Mouse (Mus musculus): ENCODE data around the gene Ttc9c.

Gene Ttc9c

DNA sequence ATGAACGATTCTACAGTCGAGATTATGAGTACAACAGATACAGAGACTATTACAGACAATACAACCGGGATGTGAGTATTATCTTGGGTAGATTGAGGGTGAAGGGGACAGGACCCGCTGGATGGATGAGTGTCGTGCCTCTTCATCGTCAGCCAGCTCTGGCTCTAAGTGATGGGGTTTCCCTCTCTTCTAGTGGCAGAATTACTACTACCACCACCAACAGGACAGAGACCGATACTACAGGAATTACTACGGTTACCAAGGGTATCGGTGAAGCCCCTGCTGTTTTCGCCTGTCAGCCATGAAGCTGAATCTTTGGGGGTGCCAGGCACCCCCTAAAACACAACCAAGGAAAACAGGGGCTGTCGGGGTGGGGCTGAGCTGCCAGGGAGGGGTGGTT is 12.1 kb upstream of the Ttc9c start:
- in situ Hi-C loops (cut with MboI, MseI): loop anchor here (25.0 kb wide), 1 partner anchor 244 kb away; the partner anchor contains the start of gene Slc22a8

DNA sequence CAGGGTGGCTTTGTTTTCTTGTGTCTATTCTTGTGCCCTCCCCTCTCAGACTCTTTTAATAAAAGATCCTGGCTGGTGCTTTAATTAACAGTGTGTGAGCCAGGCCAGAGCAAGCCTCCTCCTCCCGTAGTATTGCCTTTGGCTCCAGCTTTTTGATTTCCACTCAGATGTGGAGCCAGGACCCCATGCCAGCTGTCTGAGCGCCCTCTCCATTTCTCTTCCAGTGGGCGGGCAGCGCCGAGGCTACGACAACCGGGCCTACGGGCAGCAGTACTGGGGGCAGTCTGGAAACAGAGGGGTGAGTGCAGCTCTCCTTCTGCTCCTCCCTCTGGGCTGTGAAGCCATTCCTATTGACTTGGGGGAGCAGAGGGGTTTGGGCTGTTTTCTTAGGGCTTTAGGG is 11.5 kb upstream of the Ttc9c start:
- in situ Hi-C loops (cut with MboI, MseI): loop anchor here (25.0 kb wide), 1 partner anchor 243 kb away; the partner anchor contains the start of gene Slc22a8

DNA sequence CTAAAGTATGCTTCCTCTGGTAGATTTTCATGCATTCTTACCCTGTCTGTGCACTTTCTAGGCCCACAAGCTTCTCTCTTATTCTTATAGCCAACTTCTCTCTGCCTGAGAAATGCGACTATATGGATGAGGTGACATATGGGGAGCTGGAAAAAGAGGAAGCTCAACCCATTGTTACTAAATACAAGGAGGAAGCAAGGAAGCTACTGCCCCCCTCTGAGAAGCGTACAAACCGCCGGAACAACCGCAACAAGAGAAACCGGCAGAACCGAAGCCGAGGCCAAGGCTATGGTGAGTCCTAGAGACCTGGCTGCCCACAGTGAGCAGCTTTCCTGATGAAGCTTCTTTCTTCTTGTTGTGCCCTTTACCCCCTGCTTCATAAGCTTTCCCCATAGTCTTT is 10.5 kb upstream of the Ttc9c start, which contains the start of gene AC129217.1:
Gene AC129217.1, plus strand, starts transcription at position 114 of the 400 bp plus-strand sequence.
- in situ Hi-C loops (cut with MboI, MseI): loop anchor here (25.0 kb wide), 1 partner anchor 242 kb away; the partner anchor contains the start of gene Slc22a8

DNA sequence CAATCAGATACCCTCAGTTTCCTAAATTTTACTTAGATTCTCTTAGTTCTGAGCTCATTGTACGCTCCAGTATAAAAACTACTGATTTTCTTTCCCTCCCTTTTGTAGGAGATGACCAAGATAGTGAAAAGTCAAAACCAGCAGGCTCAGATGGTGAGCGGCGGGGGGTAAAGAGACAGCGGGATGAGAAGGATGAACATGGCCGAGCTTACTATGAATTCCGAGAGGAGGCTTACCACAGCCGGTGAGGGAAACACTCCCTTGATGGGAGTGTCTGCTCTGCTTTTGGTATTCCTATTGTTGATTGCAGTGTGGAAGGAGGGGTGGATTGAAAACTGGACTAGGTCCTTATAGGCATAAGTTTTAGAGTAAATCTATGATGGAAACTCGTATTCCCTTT is 3.6 kb upstream of the Ttc9c start:
- in situ Hi-C loops (cut with MboI, MseI): no loop called here

DNA sequence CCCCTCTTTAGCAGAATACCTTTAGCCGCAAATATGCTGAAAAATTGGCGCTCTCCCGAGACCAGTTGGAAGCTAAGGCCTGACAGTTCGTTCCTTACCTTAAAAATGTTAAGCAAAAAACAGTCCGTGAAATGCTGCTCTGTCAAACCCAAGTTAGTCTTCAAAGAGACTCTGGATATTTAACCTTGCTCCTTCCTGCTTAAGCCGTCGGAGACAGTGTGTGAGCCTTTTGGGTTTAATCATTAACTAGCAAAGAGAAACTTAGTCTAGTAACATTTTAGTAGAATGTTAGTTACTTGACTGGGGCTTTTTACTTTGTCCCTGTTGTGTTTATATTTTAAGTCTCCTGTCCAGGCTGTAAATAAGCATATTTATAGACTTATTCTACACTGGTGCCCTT is 2.0 kb upstream of the Ttc9c start:
- in situ Hi-C loops (cut with MboI, MseI): no loop called here

DNA sequence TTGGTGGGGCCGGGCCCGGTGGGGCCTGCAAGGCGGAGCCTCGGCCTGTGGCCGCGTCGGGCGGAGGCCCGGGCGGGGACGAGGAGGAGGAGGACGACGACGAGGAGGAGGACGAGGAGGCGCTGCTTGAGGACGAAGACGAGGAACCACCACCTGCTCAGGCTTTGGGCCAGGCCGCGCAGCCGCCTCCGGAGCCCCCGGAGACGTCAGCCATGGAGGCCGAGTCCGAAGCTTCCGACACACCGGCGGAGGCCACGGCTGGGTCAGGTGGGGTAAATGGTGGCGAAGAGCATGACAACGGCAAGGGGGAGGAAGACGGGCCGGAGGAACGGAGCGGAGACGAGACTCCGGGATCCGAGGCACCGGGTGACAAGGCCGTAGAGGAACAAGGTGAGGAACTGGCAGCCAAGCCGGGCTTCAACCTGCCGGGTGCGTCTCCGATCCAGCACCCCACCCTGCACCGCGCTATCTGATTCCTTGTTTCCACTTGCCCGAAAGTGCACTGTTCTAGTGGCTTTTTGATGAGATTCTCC is 1.4 kb upstream of the Ttc9c start:
- in situ Hi-C loops (cut with MboI, MseI): no loop called here

DNA sequence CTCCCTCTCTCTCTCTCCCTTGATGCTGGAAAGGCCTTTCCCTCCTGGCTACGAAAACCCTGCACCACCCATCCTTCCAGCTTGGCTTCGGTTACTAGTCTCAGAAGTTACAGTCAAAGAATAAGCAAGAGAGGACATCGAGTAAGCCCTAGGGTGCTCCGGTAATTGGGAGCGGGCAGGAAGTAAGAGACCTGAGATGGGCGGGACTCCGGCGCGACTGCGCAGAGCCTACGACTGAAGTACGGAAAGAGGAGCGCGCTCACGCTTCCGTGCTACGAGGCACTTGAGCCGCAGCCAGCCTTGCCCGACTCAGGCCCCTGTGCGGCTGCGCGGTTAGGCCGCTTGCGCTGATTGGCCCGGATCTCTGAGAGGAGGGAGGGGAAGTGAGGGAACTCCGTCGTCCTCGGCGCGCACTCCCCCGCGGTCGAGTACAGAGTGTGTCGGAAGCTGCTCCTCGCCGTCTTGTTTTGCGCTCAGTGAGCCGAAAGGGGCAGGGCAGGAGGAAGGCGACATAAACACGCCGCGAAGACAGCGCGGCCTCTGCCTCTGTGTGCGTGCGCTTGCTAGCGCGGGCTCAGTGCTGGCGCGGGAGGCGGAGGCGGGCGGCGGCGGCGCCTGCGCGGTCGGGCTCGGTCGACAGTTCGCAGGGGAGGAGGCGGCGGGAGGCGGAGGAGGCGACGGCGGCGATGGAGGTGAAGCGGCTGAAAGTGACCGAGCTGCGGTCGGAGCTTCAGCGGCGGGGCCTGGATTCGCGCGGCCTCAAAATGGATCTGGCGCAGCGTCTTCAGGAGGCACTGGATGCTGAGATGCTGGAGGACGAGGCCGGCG is 677 bp upstream of the Ttc9c start, which contains the start of gene Hnrnpul2:
Gene Hnrnpul2, plus strand, starts transcription at position 415 of the 828 bp plus-strand sequence.
- in situ Hi-C loops (cut with MboI, MseI): loop anchor here (5.0 kb wide), 1 partner anchor 48 kb away; the partner anchor contains the start of genes Tmem179b and Tmem223

DNA sequence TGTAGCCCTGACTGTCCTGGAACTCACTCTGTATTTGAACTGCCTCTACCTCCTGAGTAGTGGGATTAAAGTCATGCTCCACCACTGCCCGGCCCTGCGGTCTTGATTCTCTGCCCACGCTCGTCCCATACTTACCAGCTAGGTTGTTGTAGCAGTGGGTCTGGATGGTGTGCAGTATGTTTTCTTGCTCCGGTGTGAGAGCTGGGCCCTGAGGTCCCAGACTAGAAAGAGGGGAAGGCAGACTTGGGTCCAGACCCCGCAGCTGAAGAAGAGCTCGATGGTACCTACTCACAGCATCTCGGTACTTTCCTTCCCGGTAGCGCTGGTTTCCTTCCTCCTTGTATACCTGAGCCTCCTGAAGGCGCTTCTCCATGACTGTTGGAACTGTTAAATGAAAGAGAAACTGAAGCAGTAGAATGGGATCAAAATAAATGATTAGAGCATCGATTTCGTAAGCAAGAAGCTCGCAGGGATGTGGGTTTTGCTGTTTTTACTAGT is 783 bp downstream of the Ttc9c start:
- in situ Hi-C loops (cut with MboI, MseI): loop anchor here (5.0 kb wide), 1 partner anchor 46 kb away; the partner anchor contains the start of genes Tmem179b and Tmem223

DNA sequence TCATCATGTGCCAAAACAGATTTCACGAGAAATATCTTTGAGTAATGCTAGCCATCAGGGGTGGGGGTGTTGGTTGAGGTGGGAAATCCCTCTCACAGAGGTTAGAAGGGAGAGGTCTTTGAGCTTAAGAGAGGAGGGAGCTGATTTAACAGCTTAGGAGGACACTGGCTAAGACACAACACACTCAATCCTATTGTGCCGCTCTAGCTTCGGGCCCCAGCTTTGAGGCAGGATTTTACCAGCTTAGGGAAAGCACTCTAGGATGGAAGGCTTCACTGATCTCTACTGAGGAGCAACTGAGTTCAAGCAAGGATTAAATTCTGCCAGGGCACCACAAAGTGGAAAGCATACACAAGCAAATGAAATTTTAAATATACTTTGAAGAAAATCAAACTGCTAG is 2.1 kb downstream of the Ttc9c start:
- in situ Hi-C loops (cut with MboI, MseI): loop anchor here (5.0 kb wide), 1 partner anchor 45 kb away; the partner anchor contains the start of genes Tmem179b and Tmem223

DNA sequence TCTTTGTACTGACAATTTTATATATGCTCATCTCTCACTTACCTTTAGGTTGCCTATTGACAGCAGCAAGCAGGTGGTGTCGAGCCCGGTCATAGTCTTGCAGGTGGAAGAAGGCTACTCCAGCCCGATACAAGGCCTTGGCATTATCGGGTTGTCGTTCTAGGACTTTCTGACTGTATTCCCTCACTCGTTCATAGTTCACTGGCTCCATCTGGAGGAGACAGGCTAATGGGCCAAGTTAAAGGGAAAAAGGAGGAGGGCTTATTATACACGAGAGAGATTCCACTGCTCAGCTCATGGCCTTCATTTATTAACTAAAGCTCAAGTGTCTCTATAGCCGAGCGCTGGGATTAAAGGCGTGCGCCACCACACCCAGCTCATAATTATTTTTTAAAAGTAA is 3.3 kb downstream of the Ttc9c start:
- in situ Hi-C loops (cut with MboI, MseI): loop anchor here (5.0 kb wide), 1 partner anchor 44 kb away; the partner anchor contains the start of genes Tmem179b and Tmem223

DNA sequence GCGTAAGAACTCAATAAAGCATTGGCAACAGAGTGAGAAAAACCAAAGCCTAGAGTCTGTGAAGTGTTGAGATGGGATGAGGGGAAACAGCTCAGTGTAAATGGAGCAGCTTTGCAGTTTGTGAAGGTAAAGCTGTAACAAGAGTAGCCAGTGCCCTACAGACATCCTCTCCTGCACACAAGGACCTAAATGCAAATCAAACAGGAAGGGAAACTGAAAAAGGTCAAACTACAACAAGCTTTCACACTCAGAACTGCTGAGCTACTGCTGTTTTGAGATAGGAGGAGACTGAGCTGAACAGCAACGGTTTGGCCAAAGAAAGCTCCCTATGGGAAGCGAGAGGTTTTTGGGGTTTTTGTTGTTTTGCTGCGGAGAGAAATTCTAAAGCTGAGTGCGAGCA is 12.3 kb downstream of the Ttc9c start:
- in situ Hi-C loops (cut with MboI, MseI): no loop called here

DNA sequence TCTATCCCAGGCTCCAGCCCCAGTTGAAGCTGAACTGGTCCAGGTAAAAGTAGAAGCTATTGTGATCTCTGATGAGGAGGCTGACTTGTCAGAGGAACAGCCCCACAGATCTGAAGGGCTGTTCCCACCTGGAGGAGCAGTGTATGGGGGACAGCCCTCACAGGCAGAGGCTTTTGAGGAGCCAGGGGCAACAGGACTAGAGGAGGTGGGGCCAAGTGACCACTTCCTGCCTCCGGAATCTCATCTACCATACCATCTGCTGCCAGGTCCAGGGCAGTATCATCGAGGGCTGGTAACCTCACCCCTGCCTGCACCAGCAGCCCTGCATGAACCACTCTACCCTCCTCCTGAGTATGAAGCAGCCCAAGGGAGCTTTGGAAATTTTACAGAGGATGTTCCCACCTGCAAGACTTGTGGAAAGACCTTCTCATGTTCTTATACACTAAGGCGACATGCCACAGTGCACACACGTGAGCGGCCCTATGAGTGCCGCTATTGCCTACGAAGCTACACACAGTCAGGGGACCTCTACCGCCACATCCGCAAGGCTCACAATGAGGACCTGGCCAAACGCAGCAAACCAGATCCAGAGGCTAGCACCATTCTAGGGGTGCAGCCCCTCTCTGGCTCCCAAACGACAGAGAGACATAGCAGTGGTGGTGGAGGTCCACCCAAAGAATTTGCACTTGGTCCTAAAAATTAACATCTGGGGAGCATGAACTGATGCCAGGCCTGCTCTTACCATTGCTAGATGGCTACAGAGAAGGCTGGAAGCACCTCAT is 15.1 kb downstream of the Ttc9c start:
- in situ Hi-C loops (cut with MboI, MseI): no loop called here

DNA sequence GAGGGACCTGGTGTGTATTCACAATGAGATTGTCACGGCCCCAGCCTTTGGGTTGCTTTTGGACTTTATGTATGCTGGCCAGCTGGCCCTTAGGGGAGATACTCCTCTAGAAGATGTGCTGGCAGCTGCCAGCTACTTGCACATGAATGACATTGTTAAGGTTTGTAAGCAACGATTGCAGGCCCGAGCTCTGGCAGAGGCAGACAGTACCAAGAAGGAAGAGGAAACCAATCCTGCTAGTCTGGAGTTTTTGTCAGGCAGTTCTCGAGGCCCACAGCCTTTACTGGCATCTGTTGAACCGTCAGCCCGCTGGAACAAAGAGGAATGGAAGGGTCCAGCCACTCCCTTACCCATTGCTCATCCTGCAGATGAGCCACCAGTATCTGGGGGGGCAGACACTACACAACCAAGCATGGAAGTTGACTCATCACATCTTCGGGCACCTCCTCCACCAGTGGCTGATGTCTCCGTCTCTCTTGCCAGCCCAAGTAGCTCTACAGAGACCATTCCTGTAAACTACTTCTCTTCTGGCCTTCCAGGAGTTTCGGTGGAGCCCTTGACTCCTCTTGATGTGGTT is 15.8 kb downstream of the Ttc9c start:
- in situ Hi-C loops (cut with MboI, MseI): no loop called here

DNA sequence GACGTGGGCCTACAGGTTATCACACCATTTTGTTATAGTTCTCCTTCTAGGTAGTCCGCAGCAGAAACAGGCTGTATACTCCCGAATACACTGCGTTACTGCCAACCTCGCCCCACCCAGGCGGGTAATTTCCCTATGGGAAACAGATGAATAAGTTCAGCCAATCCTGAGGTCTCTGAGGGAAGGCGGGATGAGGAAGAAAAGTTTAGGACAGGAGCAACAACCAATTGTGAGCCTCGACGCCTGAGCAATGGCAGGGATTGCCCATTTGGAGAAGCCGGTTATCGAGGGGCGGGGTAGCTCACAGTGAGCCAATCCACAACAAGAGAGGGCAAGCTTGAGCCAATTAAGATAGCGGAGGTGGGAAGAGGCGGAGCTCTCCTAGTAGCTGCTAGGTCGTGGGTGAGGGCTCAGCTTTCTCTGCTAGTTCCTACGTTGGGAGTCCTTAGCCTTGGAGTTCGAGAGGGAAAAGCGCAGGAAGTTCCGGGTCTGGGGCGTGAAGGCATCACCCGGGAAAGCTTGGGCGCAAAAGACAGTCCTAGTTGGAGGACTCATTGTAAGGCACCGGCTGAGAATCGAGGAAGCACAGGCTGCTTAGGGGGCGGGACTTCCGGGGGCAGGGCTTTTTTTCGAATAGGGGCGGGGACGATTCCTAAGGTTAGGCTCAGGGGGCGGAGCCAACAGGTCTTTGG is 16.9 kb downstream of the Ttc9c start, which contains the start of gene Zbtb3:
Gene Zbtb3, plus strand, starts transcription at position 426 of the 692 bp plus-strand sequence.
- in situ Hi-C loops (cut with MboI, MseI): no loop called here

DNA sequence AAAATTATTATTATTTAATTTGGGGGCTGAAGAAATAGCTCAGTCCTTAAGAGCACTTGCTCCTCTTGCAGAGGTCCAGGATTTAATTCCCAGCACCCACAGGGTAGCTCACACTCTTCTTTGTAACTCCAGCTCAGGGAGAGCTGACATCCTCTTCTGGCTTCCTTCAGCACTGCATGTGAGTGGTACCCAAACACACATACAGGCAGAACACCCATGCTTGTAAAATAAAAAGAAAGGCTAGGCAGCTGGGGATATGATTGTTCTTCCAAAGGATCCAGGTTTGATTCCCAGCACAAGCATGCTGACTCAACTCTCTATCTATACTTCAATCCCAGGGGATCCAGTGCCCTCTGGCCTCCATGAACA is 20.2 kb downstream of the Ttc9c start:
- in situ Hi-C loops (cut with MboI, MseI): loop anchor here (25.0 kb wide), 1 partner anchor 1762 kb away; the partner anchor contains the start of gene Stip1

DNA sequence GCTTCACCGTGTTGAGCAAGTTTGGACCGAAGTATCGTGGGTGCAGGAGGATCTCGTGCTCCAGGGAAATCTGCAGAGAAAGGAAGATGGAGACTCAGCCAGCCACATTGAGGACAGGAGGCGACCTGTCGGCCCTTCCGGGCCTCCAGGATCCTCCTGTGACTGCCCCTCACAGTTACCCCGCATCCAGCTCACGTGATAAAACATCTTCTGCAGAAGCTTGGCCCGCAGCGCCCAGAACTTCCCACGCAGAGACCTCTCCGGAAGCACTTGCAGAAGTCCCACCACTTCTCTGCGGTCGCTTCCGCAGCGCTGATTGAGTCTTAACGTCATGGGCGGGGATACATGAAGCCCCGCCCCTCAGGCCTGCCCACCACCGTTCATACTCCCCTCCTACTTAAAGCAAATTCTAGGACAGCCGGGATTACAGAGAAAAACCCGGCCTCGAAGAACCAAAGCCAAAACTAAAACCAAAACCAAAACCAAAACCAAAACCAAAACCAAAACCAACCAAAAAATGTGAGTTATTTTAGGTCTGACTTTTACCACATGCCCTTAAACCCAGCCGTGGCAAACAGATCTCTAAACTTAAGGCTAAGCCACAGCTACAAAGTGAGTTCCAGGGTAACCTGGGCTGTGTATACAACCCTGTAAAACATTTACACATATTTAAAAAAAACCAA is 20.7 kb downstream of the Ttc9c start, which contains the start of gene Polr2g:
Gene Polr2g, minus strand, starts transcription at position 314 of the 683 bp plus-strand sequence.
- in situ Hi-C loops (cut with MboI, MseI): loop anchor here (25.0 kb wide), 1 partner anchor 1761 kb away; the partner anchor contains the start of gene Stip1

DNA sequence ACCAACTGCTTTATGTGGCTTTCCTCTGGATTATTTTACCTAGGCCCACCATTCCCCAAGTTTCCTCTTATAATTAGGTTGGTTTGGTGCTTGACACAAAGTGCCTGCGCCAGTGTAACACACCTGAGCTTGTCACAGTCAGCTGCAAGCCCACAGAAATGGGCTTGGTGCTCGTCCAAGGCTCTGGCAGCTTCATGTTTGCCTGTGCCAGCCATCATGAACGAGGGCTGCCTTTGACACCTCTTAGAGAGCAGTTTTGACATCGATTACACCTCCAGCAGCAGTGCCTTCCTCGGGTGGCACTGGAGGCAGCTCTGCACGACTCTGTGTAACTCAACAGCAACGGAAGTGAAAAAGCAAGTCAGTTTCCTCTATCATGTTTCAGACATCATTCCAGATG is 29.0 kb downstream of the Ttc9c start:
- in situ Hi-C loops (cut with MboI, MseI): loop anchor here (5.0 to 25.0 kb wide), 2 partner anchors 1288 to 1753 kb away; partner anchors contain the start of gene Stip1

DNA sequence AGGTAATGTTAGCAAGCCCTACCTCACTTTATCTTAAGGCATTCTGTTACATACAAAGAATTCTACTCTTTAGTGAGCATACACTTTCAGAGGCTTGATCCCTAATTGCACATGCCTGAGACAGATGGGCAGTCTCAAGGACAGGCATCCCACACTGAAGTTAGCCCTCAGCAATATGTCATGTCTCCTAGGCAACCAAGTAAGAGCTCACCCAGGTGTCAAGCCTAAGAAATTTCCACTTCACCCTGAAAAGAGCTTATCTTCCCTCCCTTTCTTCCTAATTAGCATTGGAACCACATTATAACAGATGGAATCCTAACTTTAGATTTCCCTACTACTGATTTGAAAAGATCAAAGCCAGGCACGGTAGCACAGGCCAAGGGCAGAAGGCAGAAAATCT is 30.0 kb downstream of the Ttc9c start:
- in situ Hi-C loops (cut with MboI, MseI): loop anchor here (25.0 kb wide), 1 partner anchor 1752 kb away; the partner anchor contains the start of gene Stip1

DNA sequence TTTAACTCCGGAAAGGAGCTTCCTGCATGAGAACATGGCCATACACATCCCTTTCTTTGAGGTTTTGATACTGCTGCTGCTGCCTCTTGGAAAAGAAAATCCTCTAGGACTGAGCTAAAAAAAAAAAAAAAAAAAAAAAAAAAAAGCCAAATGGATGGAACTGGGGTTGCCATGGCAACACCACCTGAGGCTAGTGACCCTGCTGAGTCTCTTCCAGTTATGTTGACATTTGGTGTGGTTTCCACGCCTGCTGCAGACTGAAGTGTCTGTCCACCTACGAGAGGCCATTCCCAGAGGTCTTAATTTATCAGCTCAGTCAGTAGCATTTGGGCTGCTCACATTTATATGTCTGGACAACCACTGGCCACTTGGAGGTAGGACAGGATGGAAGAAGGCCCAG is 30.6 kb downstream of the Ttc9c start:
- in situ Hi-C loops (cut with MboI, MseI): loop anchor here (25.0 kb wide), 1 partner anchor 1751 kb away; the partner anchor contains the start of gene Stip1
